Mouse (Mus musculus): ENCODE data around the gene Kif26a.

- TF ChIP-seq TAL1 (IDR thresholded peaks at IDR 0.05; ENCODE audit: low read length) (no peak), GATA1 (IDR thresholded peaks at IDR 0.05; ENCODE audit: low read length) (no peak)
These were observed 8.5 kb downstream of the Kif26a start for GRCm38 (mm10) chr12:112154476-112154875.

Data from erythroblast, embryonic 14.5 days (primary cell).